Mouse (Mus musculus) forebrain, postnatal 0 days (tissue): ENCODE measurements around the gene Hist1h2bq. TPM values are rescaled to one million over a fixed set of nuclear protein-coding genes. Genes with fewer than 3 reads are reported as not detected.
"Not testable (repeated sequence)": the region's sequence is repeated elsewhere in the genome, so short reads cannot be mapped to it uniquely, and the experiment has no call there.

ENCODE experiments used
- ATAC-seq: fragments of 200-750 bp; cut with Nextera tagmentation; 2 replicates; pipeline ENCODE4 v1.8.0; 2017; ENCODE audit warnings: mild to moderate bottlenecking, moderate library complexity
- DNase-seq: peaks from one replicate; pipeline ENCODE4 v3.0.0-alpha.2; 2015
- H3K27ac ChIP-seq: fragments of 300-500 bp; sonication (generic); 2 replicates; pipeline ENCODE4 v1.5.1; 2014; ENCODE audit warnings: low read depth, mild to moderate bottlenecking, antibody characterized with exemption, low read length, moderate library complexity, mixed read lengths
- H3K27me3 ChIP-seq: fragments of 300-500 bp; sonication (generic); 2 replicates; pipeline ENCODE4 v1.6.1; 2014; ENCODE audit warnings: mild to moderate bottlenecking, low read length, mixed read lengths; ENCODE audit not compliant: insufficient read depth
- H3K36me3 ChIP-seq: fragments of 300-500 bp; sonication (generic); 2 replicates; pipeline ENCODE4 v1.6.1; 2014; ENCODE audit warnings: mild to moderate bottlenecking, moderate library complexity; ENCODE audit not compliant: insufficient read depth
- H3K4me1 ChIP-seq: fragments of 300-500 bp; sonication (generic); 2 replicates; pipeline ENCODE4 v1.6.1; 2014; ENCODE audit warnings: antibody characterized with exemption; ENCODE audit not compliant: insufficient read depth
- H3K4me2 ChIP-seq: fragments of 300-500 bp; sonication (generic); 2 replicates; pipeline ENCODE4 v1.6.1; 2014; ENCODE audit warnings: low read depth, mild to moderate bottlenecking, moderate library complexity
- H3K4me3 ChIP-seq: fragments of 300-500 bp; sonication (generic); 2 replicates; pipeline ENCODE4 v1.5.1; 2014; ENCODE audit warnings: low read depth, low read length, mixed read lengths
- H3K9ac ChIP-seq: fragments of 300-500 bp; sonication (generic); 2 replicates; pipeline ENCODE4 v1.6.1; 2014; ENCODE audit warnings: mild to moderate bottlenecking
- H3K9me3 ChIP-seq: fragments of 300-500 bp; sonication (generic); 2 replicates; pipeline ENCODE4 v1.6.1; 2016; ENCODE audit warnings: low read length
- CTCF ChIP-seq: sonication (generic); IDR thresholded peaks from 2 replicates; pipeline ENCODE4 v1.5.1; 2016; ENCODE audit warnings: antibody characterized with exemption, control low read depth, low read depth
- WGBS: fragments of 180-500 bp; shearing (Covaris S2); extraction: QIAGEN DNeasy Blood & Tissue Kit; methylation state at CpG from one replicate; pipeline ENCODE4 v1.1.7; 2014; 5-methylcytosine and 5-hydroxymethylcytosine counted together
- polyA plus RNA-seq: library from polyadenylated mRNA; unstranded; fragments of >200 nt; fragmentation: Nextera tagmentation; extraction: Ambion mirVana; gene quantifications from 2 replicates; pipeline ENCODE4 v1.2.1, GENCODE M21; 2015
- total RNA-seq: library from RNA; depleted of rRNA; stranded (reverse); fragments of >200 nt; gene quantifications from 2 replicates; pipeline ENCODE4 v1.2.3, GENCODE M21; 2014

Gene Hist1h2bq
- total and polyA plus RNA-seq, 2 experiments from 2014 or later = 4.6 to 268 TPM

DNA sequence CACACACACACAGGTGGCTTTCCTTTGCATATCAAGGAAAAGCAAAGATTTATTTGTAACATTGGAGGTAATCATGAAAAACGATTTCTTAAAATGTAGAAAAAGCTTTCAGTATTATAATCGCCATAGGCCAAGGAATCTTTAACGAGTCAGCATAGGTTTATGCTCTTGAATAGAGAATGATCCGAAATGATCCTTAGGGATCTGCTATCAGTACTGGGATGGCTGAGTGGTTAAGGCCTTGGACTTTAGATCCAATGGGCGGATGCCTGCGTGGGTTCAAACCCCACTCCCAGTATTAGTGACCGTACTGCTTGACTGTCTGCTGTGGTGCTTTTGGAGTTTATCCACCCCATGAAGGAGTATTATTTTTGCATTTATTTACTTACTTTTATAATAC, 14.4 kb downstream of the Hist1h2bq start:
- 93% methylated on average over 7 of the region's 7 CpGs for WGBS
- H3K4me1 ChIP-seq = no peaks in the 10 kb centered on the region
- no peak for ATAC-seq
- no peaks in the 10 kb centered on the region for H3K27me3 ChIP-seq
- no peak overlapping the region for H3K4me3 ChIP-seq
- no peak overlapping the region for H3K4me2 ChIP-seq
- H3K36me3 ChIP-seq = no peaks in the 10 kb centered on the region
- H3K27ac ChIP-seq = no peak overlapping the region
- H3K9me3 ChIP-seq = no peaks in the 10 kb centered on the region
- no peak overlapping the region for H3K9ac ChIP-seq
- no peak for TF ChIP-seq CTCF
- DNase-seq = no peak

DNA sequence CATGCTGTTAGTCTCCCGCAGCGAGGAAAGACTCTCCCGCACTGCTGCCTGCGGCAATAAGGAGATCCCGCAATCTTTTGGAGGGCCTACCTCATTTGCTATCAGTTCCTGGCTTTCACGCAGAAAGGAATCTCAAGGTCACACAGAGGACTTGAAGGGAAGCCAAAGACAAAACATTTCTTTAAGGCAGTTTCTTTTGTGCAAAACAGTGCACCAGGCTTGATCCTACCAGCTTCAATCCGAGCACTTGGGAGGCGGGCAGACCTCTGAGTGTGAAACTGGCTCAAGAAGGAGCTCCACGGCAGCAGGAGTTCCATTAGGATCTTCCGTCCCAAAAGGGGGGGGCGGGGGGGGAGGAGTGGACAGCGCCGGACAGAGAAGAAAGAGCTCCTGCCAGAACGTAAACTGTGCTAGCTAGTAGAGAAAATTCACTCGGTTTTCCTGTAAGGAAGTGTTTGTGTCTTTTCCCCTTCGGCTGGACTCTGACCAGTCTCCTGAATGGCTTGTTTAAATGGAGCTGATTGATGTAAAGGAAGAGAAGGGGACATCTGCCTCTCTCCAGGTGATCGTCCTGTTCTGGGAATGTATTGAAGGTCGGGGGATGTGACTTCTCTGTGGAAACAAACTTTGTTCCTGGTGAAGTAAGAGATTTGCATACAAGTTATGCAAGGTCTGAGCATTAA, 19.3 kb downstream of the Hist1h2bq start:
- H3K27me3 ChIP-seq = no peaks in the 10 kb centered on the region
- peak overlapping the region; percentile 33; the same call in 1 of the 2 replicates for H3K9ac ChIP-seq
- ATAC-seq (no peak), DNase-seq (no peak)
- WGBS = 10% methylated on average over 17 of the region's 18 CpGs
- no peaks in the 10 kb centered on the region for H3K9me3 ChIP-seq
- peak overlapping the region; percentile 33 for H3K4me2 ChIP-seq
- H3K4me3 ChIP-seq = no peak overlapping the region
- no peak for TF ChIP-seq CTCF
- no peaks in the 10 kb centered on the region for H3K36me3 ChIP-seq
- H3K4me1 ChIP-seq = peaks cover 7% of the 10 kb centered on the region
- no peak overlapping the region for H3K27ac ChIP-seq

DNA sequence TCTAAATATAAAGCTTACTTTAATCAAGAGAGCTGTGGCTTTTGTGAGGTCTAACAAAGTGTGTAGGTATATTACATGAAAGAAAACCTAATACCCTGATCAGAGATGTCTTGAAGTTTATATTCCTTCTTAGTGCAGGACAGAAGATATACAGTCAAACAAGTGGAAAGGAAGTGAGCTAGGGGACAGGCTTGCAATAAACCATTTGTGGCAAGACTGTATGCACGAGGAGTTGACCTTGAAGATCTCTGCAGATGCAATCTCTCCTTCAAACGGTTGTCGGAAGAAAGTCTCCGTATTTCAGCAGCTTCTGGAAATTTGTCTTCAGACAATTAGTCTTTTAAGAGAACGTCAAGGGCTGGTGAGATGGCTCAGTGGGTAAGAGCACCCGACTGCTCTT, 20.1 kb downstream of the Hist1h2bq start:
- no peaks in the 10 kb centered on the region for H3K27me3 ChIP-seq
- no peak for TF ChIP-seq CTCF
- no peaks in the 10 kb centered on the region for H3K9me3 ChIP-seq
- ATAC-seq = no peak
- no peak for DNase-seq
- H3K36me3 ChIP-seq = no peaks in the 10 kb centered on the region
- no peak overlapping the region for H3K27ac ChIP-seq
- H3K9ac ChIP-seq = no peak overlapping the region
- H3K4me1 ChIP-seq = peaks cover 7% of the 10 kb centered on the region
- no peak overlapping the region for H3K4me2 ChIP-seq
- WGBS = 69% methylated on average over 6 of the region's 6 CpGs
- no peak overlapping the region for H3K4me3 ChIP-seq

- Histone ChIP-seq H3K9me3 (no peaks in the 10 kb centered on the region), H3K4me2 (peak overlapping the region; percentile 62), H3K27me3 (no peaks in the 10 kb centered on the region), H3K36me3 (no peaks in the 10 kb centered on the region), H3K4me1 (peaks cover 10% of the 10 kb centered on the region), H3K9ac (0 out of 2 replicates have a peak overlapping the region, but pooled peaks have one; percentile 37), H3K4me3 (peak overlapping the region; percentile 21), H3K27ac (no peak overlapping the region; the same call in 1 of the 2 replicates)
- no peak for TF ChIP-seq CTCF
- ATAC-seq = peak; percentile 12
- 11% methylated on average over 14 of the region's 21 CpGs for WGBS
- DNase-seq = no peak
These were observed 22.0 kb downstream of the Hist1h2bq start for GRCm38 (mm10) chr13:21787760-21788593.

- H3K36me3 ChIP-seq, H3K9me3 ChIP-seq, H3K27me3 ChIP-seq: not testable (repeated sequence)
- H3K9ac ChIP-seq = 0 out of 2 replicates have a peak within 1 kb of the TSS, but pooled peaks have one; percentile 37
- ATAC-seq (peak; percentile 92), DNase-seq (peak; percentile 99)
- H3K4me3 ChIP-seq = peak within 1 kb of the TSS; percentile 39
- H3K27ac ChIP-seq = peak within 1 kb of the TSS; percentile 72; the same call in 1 of the 2 replicates
- under 1% methylated on average over 34 of the region's 63 CpGs for WGBS
- peak within 1 kb of the TSS; percentile 62 for H3K4me2 ChIP-seq
- H3K4me1 ChIP-seq = peaks cover 17% of the 10 kb centered on the region
These were observed 22.9 kb downstream of the Hist1h2bq start, which contains the start of the genes Hist1h2an and Hist1h2bp for GRCm38 (mm10) chr13:21786899-21787629. Gene Hist1h2an (minus strand): TSS chr13:21787218. Gene Hist1h2bp (plus strand): TSS chr13:21787461.

DNA sequence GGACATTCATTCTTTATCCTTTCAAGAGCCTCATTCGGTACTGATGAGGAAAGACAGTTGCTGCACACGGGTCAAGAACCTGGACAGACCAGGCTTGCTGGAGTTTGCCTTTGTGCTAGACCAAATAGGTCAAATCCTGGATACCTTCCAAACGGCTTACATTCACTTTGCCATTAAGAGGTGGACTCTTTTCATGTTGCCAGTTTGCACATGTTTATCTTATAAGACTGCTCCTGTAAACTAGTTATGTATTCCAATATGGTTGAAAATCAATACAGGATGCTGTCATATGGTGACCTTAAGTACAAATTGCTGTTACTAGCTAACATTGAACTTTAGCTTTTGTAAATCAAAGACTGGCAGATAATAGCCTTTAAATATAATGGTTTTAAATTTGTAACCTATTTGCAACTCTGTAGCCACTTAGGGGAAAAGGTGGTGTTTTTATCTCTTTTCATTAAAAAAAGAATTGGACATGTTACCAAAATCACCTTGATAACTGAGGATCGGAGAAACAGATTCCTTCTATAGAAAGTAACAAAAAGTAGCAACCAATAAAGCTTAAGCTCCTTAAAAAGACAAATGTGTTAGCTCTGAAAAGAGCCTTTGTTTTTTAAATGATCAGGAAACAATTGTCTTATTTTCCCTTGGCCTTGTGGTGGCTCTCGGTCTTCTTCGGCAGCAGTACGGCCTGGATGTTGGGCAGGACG, 23.7 kb downstream of the Hist1h2bq start:
- peaks cover 17% of the 10 kb centered on the region for H3K4me1 ChIP-seq
- no peaks in the 10 kb centered on the region for H3K27me3 ChIP-seq
- no peaks in the 10 kb centered on the region for H3K9me3 ChIP-seq
- 2% methylated on average over 8 of the region's 8 CpGs for whole genome bisulfite sequencing
- TF ChIP-seq CTCF = no peak
- peak overlapping the region; percentile 62 for H3K4me2 ChIP-seq
- no peaks in the 10 kb centered on the region for H3K36me3 ChIP-seq
- H3K4me3 ChIP-seq = peak overlapping the region; percentile 39
- no peak for ATAC-seq
- no peak for DNase-seq
- peak overlapping the region; percentile 58; the same call in 1 of the 2 replicates for H3K27ac ChIP-seq
- H3K9ac ChIP-seq = 0 out of 2 replicates have a peak overlapping the region, but pooled peaks have one; percentile 33
